Mouse (Mus musculus) cerebellum, adult 9-10 months (tissue): ENCODE results near the gene Mypn.

Experiments
- DNase-seq: peaks from one replicate; pipeline ENCODE4 v3.0.0; 2022

The Mypn gene

GRCm38 (mm10) chr10:63192736-63193135 is 11.0 kb downstream of the Mypn start:
- no peak for DNase-seq

DNA sequence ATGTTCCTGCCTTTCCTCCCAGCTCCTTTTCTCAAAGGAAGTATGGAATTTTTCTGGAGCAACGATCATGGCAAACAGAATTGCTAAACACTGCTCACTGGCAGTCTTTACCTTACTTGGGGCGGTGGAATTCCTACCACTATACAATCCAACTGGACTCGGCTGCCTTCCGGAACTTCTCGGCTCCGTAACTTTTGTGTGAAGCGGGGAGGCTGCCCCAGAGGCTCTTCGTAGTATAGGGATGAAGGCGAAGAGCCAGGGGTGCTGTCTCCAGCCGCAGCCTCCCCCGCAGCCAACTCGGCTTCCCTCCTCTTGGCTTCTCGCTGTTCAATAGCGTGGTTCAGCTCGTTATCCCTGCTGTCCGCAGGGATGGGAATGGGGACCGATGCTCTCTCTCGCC is 11.5 kb downstream of the Mypn start:
- DNase-seq: no peak

DNA sequence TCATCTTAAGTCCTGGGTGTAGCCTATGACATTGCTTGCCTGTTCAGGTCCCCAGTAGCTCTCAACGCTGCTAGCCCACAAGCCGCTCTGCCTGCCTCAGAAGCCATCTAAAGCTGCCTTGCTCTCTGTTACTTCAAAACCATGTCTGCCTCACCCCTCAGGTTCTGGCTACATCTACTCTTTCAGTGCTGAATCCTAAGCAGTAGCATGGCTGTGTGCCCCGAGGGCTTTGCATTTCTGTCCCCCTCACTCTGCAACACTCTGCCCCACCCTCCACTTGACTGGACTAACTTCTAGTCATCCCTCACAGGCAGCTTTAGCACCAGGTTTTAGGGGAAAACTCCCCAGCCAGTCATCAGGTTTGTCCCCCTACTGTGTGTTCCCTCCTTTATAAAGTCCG is 19.3 kb downstream of the Mypn start:
- no peak for DNase-seq

DNA sequence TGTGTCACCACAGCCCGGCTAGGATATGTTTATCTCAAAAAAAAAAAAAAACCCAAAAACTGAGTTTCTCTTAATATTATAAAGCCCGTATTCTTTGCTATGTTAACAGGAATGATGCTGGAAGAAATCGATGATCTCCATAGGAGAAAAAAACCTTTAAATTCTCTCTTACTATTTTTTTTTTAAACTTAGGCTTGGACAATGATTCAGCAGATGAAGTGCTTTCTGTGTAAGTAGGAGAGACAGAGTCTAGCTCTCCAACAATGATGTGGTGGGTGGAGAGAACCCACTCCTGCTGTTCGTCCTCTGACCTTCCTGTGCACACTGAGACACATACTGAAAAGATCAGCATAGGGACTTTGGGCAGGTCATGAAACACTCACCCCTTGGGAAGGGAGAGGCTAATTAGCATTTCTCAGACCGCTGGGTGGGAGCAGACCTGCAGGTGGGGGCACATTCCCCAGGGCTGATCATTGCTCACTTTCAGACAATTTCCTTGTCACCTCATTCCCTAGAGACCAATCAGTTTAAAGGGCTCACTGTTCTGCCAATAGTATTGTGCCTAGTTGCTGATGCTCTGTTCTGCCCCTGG is 21.5 kb downstream of the Mypn start:
- no peak for DNase-seq

DNA sequence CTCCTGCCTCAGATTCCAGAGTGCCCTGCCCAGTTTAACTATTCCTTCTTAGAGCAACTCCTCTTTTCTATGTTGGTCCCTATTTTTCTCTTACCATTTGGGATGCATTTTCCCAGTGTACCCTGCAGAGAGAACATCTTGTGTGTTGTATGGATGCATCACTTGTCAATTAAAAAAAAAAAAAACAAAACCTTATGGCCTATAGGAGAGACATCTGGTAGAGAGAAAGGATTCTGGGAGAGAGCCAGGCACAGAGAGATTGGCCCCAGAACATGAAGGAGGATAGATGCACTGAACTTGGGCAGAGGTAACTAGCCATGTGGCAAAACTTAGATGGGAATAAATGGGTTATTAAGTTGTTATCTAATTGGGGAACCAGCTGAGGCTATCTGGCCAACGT is 22.6 kb downstream of the Mypn start:
- DNase-seq: peak; percentile 4

DNA sequence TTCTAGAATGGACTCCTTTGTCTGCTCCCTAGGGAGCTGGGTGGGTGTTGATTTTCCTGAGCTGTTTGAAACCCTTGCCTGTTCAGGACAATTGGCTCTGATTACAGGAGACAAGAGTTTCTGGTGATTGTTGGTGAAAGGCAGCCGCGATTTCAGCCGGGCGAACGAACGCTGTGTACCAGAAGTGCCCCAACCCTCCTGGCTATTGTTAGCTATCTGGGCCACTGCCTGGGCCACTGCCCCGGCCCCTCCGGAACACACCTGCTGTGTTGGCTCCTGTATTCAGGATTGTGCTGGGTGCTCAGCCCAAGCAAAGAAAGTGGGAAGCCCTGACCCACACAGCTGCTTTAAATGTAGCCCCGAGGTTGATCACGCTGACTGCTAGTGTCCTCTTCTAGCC is 24.2 kb downstream of the Mypn start:
- no peak for DNase-seq

DNA sequence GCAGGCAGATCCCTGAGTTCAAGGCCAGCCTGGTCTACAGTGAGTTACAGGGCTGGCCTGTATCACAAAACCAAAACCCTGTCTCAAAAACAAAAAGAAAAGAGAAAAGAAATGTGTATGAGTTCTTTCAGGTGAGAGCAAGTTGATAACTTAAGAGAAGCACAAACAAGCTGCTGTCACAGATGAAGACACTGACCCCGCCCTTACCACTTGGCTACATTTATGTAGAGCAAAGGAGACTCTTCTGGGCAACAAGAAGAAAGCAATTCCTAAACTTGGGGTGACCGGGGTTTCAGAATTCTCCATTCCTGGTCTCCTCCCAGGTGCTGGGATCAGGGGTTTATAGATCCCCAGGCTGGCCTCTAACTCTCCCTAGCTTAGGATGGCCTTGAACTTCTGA is 25.4 kb downstream of the Mypn start:
- DNase-seq: no peak

DNA sequence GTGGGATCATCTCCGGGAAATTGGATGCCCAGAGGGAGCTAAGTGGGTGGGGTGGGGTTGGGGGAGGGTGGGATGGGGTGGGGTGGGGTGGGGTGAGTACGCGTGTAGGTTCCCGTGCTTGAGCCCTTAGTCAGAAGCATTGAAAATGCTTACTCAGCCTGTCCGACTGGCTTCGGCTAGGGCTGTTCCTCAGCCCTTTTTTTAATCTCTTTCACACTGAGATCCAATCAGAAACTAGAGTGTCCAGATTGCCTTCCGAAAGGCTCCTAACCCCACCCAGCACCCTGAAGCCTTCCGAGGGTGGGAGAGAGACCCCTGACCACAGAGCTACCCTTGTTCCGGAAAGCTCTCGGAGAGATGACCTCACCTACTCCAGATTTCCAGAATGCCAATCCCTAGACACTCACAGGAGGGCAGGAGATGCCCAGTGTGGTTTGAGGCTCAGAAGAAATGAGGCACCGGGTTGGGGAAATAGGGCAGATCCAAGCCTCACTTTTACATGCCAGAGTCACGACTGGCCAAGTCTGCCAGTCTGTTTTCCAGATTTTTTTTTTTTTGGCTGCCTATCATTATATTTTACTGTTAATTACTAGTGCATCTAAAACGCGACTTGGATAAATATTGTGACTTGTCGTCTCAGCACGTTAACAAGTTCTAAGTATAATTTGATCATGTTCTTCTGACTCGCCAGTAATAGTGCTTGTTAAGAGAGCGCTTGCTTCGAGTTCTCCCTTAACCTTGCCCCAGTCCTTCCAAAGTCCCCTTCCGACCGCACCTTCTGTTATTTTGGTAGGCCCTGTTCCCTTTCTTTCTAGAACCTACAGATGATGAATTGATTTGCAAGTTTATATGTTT is 26.2 kb downstream of the Mypn start:
- DNase-seq: no peak

DNA sequence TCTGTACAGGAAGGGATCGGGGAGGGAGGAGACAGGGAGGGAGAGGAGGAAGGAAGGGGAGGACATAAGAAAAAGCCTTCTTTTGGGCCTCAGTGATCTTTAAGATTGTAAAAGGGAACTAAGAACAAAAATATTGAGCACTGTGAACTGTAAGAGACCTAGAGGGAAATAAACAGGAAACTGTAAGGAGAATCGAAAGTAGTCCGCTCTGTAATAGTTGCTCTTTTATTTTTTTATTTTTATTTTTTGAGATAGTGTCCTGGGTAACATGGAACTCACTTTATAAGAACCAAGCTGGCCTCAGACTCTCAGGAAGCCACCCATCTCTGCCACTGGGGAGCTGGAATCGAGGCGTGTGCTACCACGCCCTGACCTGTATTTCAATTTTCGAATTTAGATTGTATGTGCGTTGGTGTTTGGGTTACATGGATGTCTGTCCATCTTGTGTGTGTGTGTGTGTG is 27.3 kb downstream of the Mypn start:
- DNase-seq: no peak

- no peak for DNase-seq
These were observed 31.7 kb downstream of the Mypn start for GRCm38 (mm10) chr10:63172089-63172488.

- DNase-seq: no peak
These were observed 34.2 kb downstream of the Mypn start for GRCm38 (mm10) chr10:63169503-63169902.

DNA sequence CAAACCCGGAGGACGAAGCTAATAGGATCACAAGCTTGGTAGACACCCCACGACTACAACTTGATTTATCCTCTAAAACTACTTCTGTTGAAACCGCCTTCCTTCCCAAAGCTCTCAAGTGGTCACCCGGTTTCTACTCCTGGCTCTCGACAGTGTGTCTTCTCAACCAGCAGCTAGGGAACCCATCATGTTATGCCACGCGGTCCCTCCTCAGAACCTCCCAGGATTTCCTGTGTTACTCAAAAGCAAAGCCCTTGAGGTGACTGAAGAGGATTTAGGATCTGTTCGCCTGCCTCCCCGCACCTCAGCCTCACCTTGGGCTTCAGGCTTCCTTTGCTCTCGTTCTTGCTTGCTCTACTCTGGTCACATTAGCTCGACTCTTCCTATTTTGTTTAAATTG is 35.6 kb downstream of the Mypn start:
- DNase-seq: no peak

- no peak for DNase-seq
These were observed 36.3 kb downstream of the Mypn start for GRCm38 (mm10) chr10:63167241-63167995.

GRCm38 (mm10) chr10:63165752-63166412 is 37.9 kb downstream of the Mypn start:
- no peak for DNase-seq

GRCm38 (mm10) chr10:63161240-63161639 is 42.5 kb downstream of the Mypn start:
- no peak for DNase-seq

DNA sequence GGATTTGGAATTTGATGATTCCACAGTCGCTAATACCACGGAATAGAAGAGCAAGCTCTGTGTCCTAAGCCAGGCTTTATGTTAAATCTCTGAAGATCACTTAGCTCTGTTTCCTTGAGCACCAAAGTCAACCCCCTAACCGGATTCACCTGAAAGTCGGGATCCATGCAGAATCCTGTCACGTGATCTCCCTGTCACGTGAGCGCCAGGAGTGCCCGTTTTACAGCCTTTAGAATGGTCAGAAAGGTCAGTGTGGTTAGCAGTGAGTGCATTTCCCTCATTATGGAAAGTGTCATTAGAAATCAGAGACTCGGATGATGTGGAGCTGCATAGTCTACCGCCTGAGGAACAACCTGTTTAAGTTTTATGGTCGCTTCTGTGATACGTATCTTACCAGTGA is 43.1 kb downstream of the Mypn start:
- no peak for DNase-seq

GRCm38 (mm10) chr10:63158191-63158590 is 45.6 kb downstream of the Mypn start:
- DNase-seq: no peak

DNA sequence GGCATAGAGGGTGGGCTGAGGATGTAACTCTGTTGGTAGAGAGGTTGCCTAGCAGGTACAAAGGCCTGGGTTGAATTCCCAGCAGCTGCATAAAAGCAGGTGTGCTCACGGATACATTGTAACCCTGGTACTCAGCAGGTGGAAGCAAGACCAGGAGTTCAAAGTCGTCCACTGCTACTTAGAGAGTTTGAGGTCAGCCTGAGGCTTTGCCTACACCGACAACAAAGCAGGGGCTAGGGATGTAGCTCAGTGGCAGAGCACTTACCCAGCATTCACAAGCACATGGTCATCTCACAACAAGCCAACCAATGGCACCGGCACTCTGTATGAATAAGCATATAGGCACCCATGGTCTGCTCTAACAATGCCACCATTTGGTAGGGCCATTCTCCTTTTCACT is 46.3 kb downstream of the Mypn start:
- no peak for DNase-seq

DNA sequence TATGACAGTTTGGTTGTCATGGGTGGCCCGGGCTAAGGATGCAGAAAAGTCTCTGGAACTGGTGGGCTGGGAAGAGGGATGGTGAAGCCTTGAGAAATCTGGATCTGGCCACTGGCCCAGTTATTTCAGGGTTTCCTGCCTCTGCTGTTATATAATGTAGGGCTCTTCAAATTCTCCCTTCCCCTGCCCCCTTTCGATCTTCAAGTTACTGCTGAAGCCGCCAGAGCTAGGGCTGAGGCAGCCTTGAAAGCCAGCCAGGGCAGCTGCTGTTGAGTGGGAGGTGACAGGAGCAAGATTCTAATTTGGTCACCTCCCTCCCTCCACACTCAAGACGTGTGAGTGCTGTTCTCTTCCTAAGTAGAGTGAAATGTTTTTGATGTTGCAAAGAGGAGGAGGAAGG is 46.8 kb downstream of the Mypn start:
- DNase-seq: no peak

DNA sequence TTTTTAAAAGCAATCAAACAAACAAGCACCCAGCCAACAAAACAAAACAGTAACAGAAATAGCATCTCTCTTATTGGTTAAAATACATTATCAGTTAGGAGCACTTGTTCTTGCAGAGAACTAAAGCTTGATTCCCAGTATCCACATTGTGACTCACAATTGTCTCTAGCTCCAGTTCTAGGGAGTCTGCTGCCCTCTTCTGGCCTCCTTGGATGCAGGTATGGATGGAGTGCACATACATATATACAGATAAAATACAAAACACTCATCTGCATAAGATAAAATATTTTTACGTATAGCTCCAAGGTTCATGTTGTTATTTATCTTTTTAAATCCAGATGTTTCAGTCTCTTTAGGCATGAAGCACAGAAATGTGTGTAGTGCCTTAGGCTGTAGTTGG is 47.4 kb downstream of the Mypn start:
- DNase-seq: no peak

GRCm38 (mm10) chr10:63155668-63156350 is 47.9 kb downstream of the Mypn start:
- DNase-seq: no peak

GRCm38 (mm10) chr10:63154726-63155125 is 49.0 kb downstream of the Mypn start:
- DNase-seq: no peak

DNA sequence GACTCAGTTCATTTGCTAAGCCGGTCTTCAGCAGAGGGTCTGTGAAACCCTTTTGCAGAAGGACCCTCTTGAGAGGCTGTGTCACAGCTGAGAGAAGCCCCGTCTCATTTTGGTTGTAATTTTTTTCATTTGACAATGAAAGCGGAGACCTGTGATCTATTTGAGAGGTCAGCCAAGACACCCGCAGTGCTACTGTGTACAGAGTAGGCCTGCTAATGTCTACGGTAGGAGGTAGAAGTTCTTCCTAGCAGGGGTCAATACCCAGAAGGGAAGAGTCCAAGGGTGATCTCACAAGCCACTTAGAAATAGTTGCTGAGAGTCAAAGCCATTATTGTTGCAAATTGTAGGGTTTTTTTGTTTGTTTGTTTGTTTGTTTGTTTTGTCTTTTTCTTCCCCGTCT is 49.5 kb downstream of the Mypn start:
- no peak for DNase-seq
